Mouse (Mus musculus): ENCODE results near the gene Olfr146.

The Olfr146 gene

DNA sequence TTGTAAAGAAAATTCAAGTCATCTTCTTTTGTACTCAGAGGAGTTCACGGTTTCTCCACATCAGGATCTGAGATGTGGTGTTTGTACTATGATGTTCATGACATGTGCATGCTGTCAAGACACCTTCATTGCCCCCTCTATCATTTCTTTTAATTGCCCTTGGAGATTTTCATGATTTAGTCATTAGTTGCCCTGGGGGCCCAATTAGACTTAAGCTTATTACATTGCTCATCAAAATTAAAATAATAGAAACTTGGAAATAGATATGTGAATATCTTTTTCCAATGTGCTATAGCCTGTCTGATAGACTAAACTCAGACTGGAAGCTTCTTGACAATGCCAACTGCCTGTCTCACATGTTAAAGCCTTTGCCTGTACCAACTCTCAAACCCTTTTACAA, at the start of gene Olfr146:
Gene Olfr146, minus strand, starts transcription at position 101 of the 400 bp plus-strand sequence.
- no peak for DNase-seq

DNA sequence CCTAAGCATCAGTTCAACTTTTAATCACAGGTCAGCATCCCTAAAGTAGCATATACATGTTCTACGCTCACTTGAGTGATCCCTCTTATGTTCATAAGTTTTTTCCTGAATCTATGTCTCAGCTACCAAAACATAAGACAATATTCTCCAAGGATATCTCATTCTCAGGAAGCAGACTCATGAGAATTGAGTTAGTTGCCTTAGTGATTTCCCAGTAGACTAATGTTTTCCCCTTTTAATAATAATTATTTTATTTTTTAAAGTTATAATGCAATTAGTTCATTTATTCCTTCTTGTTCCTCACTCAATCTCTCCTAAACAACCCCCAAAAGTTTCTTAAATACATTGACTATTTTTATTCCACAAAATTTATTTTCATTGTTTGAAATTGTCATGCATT, 41.7 kb upstream of the Olfr146 start, which contains the start of gene Olfr937:
Gene Olfr937, minus strand, starts transcription at position 101 of the 400 bp plus-strand sequence.
- no peak for DNase-seq

DNA sequence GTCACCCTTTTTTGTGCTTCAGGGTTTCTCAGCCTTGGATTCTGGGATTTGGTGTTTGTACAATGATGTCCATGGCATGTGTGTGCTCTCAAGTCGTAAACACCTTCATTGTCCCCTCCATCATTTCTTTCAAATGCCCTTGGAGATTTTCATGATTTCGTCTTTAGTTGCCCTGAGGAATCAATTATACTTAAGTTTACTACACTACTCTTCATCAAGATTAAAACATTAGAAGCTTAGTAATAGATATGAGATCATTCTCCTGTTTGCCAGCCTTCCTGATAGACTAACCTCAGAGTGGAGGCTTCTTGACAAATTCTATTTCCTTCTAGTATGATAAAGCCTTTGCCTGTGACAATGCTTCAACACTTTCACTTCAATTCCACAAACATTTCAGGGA, 23.6 kb downstream of the Olfr146 start, which contains the start of gene Olfr935:
Gene Olfr935, minus strand, starts transcription at position 101 of the 400 bp plus-strand sequence.
- DNase-seq, result no peak

DNA sequence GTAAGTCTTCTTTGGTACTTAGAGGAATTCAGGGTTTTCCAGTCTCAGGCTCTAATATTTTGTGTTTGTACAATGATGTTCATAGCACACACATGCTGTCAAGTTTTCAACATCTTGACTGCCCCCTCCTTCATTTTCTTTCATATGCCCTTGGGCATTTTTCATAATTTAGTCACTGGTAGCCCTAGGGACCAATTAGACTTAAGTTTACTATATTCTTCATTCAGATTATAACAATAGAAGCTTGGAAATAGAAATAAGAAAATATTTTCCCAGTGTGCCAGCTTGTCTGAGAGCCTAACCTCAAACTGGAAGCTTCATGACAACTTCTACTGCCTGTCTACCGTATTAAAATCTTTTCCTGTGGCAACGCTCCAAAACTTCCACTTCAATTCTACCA, 35.0 kb downstream of the Olfr146 start, which contains the start of gene Olfr934:
Gene Olfr934, minus strand, starts transcription at position 101 of the 400 bp plus-strand sequence.
- no peak for DNase-seq

DNA sequence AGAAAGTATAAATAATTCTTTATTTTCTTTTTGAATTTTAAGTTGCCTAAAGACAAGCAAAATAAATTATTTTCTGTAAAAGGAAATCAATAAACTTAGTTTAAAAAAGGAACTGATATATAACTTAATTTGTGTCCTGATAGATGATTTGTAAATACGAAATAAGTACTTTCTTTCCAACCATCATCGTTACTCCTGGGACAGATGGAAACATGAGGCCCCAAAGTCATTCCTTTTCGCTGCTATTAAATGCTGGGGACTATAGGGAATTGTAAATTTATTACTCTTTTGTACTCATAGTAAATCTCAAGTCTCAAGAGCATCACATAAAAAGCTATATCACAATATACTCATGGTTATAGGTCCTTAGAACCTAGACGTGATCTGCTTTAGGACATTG, 51.2 kb downstream of the Olfr146 start, which contains the start of gene Olfr933:
Gene Olfr933, plus strand, starts transcription at position 301 of the 400 bp plus-strand sequence.
- no peak for DNase-seq
